Mouse (Mus musculus) small intestine, adult 2 months (tissue): ENCODE measurements around the gene Ptpn13. TPM values are rescaled to one million over a fixed set of nuclear protein-coding genes. Genes with fewer than 3 reads are reported as not detected.

Experiments
- H3K27ac ChIP-seq: fragments of 200-500 bp; 2 replicates; pipeline ENCODE4 v1.5.1; 2012; ENCODE audit warnings: low read depth, low read length, control low read depth, inconsistent platforms; ENCODE audit not compliant: insufficient read depth
- H3K27me3 ChIP-seq: fragments of 200-500 bp; 2 replicates; pipeline ENCODE4 v1.6.1; 2012; ENCODE audit warnings: mild to moderate bottlenecking, moderate library complexity, low read length, inconsistent platforms; ENCODE audit not compliant: control insufficient read depth, insufficient read depth
- H3K36me3 ChIP-seq: fragments of 200-500 bp; 2 replicates; pipeline ENCODE4 v1.6.1; 2012; ENCODE audit warnings: mild to moderate bottlenecking, low read length, control low read depth, inconsistent platforms; ENCODE audit not compliant: control insufficient read depth, insufficient read depth
- H3K4me1 ChIP-seq: fragments of 200-500 bp; 2 replicates; pipeline ENCODE4 v1.6.1; 2012; ENCODE audit warnings: low read length, inconsistent platforms, mixed read lengths; ENCODE audit not compliant: control insufficient read depth, insufficient read depth, insufficient read length
- H3K4me3 ChIP-seq: fragments of 200-500 bp; 2 replicates; pipeline ENCODE4 v1.5.1; 2012; ENCODE audit warnings: low read depth, mild to moderate bottlenecking, control low read depth, inconsistent platforms, low read length, moderate library complexity
- CTCF ChIP-seq: fragments of 200-500 bp; IDR thresholded peaks from 2 replicates; pipeline ENCODE4 v1.5.1; 2012; ENCODE audit warnings: low read depth, mild to moderate bottlenecking, control low read depth, inconsistent platforms, low read length, moderate library complexity, mixed read lengths; ENCODE audit not compliant: insufficient replicate concordance, insufficient read length; ENCODE audit errors: extremely low read depth
- POLR2A ChIP-seq: fragments of 200-500 bp; IDR thresholded peaks from 2 replicates; pipeline ENCODE4 v1.6.1; 2012; ENCODE audit warnings: low read depth, mild to moderate bottlenecking, control low read depth, inconsistent platforms, low read length, moderate library complexity
- WGBS: fragments of 180-500 bp; shearing (Covaris S2); methylation state at CpG from one replicate; pipeline ENCODE4 v1.1.7; 2018; 5-methylcytosine and 5-hydroxymethylcytosine counted together
- polyA plus RNA-seq: library from polyadenylated mRNA; depleted of rRNA; stranded (reverse); fragments of >200 nt; gene quantifications from 2 replicates; pipeline ENCODE4 v1.2.3, GENCODE M21; 2012; rRNA removed

Gene Ptpn13
- polyA plus RNA-seq, 1 experiment = 1.2 TPM

GRCm38 (mm10) chr5:103644167-103644566, 219.2 kb downstream of the Ptpn13 start:
- TF ChIP-seq CTCF = no peak
- TF ChIP-seq POLR2A = no peak
- WGBS = 100% methylated on average over 1 of the region's 1 CpGs
- Histone ChIP-seq H3K27me3 (no peaks in the 10 kb centered on the region; the same call in 1 of the 2 replicates), H3K27ac (no peak overlapping the region), H3K36me3 (no peaks in the 10 kb centered on the region), H3K4me1 (no peaks in the 10 kb centered on the region), H3K4me3 (no peak overlapping the region)

GRCm38 (mm10) chr5:103647320-103647719, 222.3 kb downstream of the Ptpn13 start:
- Histone ChIP-seq H3K27ac (no peak overlapping the region), H3K4me3 (no peak overlapping the region), H3K4me1 (no peaks in the 10 kb centered on the region), H3K36me3 (no peaks in the 10 kb centered on the region), H3K27me3 (no peaks in the 10 kb centered on the region; the same call in 1 of the 2 replicates)
- TF ChIP-seq POLR2A (no peak), CTCF (no peak)
- WGBS = 81% methylated on average over 3 of the region's 3 CpGs

Other genes with a start within 250 kb of the Ptpn13 start
- gene Mapk10, start 213.9 kb upstream of the Ptpn13 start, polyA plus RNA-seq = 0.16 and 0.43 TPM in 2 replicates
- gene Slc10a6, start 204.2 kb downstream of the Ptpn13 start, polyA plus RNA-seq = 0.15 and 1.1 TPM in 2 replicates
- not detected in 2 replicates for gene 1700016H13Rik, start 230.8 kb downstream of the Ptpn13 start, polyA plus RNA-seq